Mouse (Mus musculus) frontal cortex, postnatal 14 days (tissue): ENCODE measurements around the gene Ntrk3.

Experiments
- DNase-seq, 2 experiments: peaks; one replicate each; pipeline ENCODE4 v3.0.0; 2022; ENCODE audit warnings: low spot score in 2 of 2

Ntrk3 gene

DNA sequence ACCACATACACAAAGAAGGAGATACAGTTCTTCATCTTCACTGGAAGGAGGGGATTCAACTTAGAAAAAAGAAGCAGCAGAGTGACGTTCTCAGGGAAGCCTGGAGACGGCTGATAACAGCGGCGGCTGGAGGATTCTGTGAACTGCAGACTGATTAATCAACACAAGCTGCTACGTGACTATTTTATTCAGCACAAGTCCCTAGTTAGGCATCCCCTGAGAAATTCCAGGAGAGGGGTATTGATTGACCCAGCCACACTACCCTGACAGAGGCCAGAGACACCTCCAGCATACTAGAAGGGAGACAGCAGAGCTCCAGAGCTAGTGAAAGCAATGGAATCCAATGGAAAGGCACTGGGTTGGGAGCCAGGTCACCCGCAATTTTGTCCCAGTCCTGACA is 516.1 kb downstream of the Ntrk3 start:
- no peak for DNase-seq

- DNase-seq: no peak
Observed at GRCm38 (mm10) chr7:78220949-78221348, 516.9 kb downstream of the Ntrk3 start.

- peak; percentile 55 to 71 for DNase-seq
Observed at GRCm38 (mm10) chr7:78190931-78191653, 546.7 kb downstream of the Ntrk3 start.

DNA sequence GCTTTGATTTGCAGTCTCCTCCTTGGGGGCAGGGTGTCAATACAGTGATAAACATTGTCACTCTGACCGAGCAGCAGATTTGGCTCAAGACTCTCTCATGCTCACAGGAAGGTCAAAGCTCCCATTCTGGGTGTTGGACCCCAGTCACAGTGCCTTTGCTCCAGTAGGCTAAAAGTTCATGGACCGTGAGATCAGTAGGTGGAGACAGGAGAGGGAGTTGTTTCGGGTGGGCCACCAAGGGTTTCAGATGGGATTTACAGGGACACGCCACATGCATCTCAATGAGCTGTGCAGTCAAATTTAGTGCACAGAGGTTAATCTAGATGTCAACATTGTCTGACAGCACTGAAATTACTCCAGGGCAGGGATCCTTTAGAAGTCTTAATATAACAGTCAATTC is 552.2 kb downstream of the Ntrk3 start:
- no peak for DNase-seq

- no peak for DNase-seq
Observed at GRCm38 (mm10) chr7:78183396-78183795, 554.4 kb downstream of the Ntrk3 start.

- no peak for DNase-seq
Observed at GRCm38 (mm10) chr7:78179996-78180665, 557.7 kb downstream of the Ntrk3 start.

DNA sequence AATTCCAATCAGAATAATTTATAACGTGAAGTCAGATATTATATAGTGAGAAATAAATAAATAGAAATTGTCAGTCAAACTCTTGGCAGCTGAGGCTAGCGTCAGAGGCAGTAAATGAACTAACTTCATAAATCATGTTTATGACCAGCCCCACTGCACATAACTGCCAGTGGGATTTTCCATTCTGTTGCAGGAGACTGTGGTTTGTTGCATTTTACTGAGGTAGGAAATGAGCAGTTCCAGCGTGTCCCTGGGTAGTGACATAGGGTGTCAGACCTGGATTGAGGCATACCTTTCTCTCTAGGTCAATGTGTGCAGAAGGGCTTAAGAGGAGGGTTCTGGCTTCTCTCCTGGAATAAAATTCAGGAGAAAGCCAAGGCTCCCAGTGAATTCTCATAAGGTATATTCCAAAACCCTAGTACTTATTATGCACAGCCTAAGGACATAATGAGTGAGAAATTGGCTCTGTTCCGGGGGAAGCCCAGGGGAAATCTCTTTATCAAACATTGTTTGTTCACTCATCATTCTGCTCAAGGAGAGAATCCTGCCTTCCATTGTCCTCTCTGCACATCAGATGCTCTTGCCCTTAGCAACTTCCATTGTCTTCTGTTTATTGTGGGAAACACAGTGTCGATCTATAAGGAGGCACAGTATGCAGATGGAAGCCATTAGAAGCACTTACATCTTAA is 565.4 kb downstream of the Ntrk3 start:
- no peak for DNase-seq

- no peak for DNase-seq
Observed at GRCm38 (mm10) chr7:78165466-78165865, 572.3 kb downstream of the Ntrk3 start.

- no peak for DNase-seq
Observed at GRCm38 (mm10) chr7:78157946-78158345, 579.9 kb downstream of the Ntrk3 start.

DNA sequence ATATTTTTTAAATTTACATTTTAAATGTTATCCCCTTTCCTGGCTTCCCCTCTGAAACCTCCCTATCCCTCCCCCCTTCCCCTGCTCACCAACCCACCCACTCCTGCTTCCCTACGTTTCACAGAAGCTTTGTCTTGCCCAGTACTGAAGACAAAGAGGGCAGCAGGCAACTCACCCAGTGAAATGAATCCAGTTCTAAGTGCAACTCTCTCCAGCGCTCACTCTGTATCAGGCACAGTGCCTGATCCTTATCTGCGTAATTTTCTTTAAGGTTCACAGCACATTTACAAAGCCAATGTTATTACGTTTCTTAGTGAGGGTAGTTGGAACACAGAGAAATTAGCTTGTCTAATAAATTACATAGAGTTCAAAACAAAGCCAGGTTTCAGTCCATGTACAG is 592.6 kb downstream of the Ntrk3 start:
- no peak for DNase-seq

- DNase-seq: no peak
Observed at GRCm38 (mm10) chr7:78144849-78145248, 593.0 kb downstream of the Ntrk3 start.

- DNase-seq: no peak
Observed at GRCm38 (mm10) chr7:78129966-78130365, 607.8 kb downstream of the Ntrk3 start.
